Mouse (Mus musculus) T-cell, adult 2 months (primary cell): ENCODE measurements around the gene Platr25.
"Not testable (repeated sequence)": the region's sequence is repeated elsewhere in the genome, so short reads cannot be mapped to it uniquely, and the experiment has no call there.

Experiments used
- DNase-seq: peaks from one replicate; pipeline ENCODE4 v3.0.0; 2022; ENCODE audit warnings: low spot score

Platr25 gene

DNA sequence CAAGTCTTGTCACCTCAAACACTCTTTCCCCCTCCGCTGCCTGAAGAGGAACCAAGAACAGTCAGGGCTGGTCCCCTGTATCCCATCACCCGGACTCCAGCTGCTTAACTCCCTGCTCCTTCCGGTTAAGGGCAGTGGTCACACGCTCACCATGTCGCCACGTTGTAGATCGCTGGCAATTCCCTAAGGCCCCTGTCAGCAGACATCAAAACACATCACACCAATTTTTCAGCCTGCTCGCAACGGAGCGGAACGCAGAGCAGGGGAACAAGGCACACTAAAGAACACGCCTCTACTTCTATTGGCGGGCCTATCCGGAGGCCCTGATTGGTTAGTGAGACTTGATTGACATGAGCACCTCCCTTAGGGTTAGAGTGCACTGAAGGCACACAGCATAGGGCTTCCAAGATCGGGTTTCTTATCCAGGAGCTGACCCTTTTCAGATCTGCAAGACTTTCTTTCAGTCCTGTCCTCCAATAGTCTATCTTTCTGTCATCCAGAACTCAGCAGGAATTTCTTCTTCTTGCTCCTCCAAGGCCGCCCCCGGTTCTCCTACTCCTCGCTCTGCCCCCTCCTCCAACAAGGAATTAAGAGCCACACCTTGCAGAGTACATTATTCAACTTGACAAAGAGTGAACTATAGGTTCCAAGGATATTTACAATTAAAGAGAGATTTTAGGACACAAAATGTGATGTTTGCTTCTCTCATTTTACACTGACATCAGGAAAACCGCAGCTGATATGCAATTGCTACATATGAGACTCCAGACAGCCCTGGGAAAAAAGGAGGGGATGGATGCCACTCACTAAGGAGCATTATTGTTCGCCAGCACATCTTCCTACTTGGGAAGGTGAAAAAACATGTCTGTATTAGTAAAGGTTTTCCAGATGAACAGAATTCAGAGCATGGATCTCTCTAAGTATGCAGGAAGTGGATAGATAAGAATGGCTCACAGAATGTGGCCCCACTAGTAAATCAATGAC is at the start of gene Platr25:
Gene Platr25 (minus strand): TSS at position 278 of the 984 bp plus-strand sequence.
- peak; percentile 58 for DNase-seq

DNA sequence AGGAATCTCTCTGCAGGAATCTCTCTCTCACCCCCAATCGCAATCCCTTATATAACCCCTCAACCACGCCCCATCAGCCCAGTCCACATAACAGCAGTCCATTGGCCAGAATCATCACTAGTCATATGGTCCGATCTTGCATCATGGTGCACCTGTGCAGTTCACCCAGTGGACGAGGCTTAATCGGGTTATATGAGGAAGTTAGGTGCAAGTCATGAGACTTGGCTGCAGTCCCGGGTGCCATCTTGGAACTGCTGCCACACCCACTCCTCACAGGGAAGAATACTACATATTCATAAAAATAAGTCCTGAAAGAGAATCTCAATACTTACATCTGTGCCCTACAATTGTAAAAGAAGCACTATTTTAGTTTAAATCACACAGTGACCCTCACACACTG is 47.5 kb upstream of the Platr25 start:
- DNase-seq: not testable (repeated sequence)

DNA sequence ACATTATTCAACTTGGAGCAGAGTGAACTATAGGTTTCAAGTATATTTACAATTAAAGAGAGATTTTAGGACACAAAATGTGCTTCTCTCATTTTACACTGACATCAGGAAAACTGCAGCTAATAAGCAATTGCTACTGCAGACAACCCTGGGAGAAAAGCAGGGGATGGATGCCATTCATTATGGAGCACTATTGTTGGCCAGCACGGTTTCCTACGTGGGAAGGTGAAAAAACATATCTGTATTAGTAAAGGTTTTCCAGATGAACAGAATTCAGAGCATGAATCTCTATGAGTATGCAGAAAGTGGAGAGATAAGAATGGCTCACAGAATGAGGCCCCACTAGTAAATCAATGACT is 25.6 kb upstream of the Platr25 start:
- not testable (repeated sequence) for DNase-seq

GRCm38 (mm10) chr13:62785199-62786134 is 25.0 kb upstream of the Platr25 start, which contains the start of gene Gm5141:
Gene Gm5141, minus strand, starts transcription at chr13:62785808.
- peak; percentile 29 for DNase-seq

DNA sequence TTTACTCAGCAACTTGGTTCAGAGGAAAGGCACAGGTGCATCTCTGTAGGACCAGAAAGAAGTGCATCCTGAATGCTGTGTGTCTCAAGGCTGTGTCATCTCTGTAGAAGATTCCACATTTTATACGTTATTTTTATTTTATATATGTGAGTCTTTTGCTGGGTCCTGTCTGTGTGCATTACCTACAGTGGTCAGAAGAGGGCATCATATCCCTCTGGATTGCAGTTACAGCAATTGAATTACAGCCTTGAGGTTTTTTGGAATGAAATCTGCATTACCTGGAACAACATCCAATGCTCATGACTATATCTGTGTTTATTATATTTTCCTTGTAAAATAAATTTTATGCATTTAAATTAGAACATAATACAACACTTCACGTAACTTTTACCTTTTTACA is 3.3 kb upstream of the Platr25 start:
- peak; percentile 26 for DNase-seq

DNA sequence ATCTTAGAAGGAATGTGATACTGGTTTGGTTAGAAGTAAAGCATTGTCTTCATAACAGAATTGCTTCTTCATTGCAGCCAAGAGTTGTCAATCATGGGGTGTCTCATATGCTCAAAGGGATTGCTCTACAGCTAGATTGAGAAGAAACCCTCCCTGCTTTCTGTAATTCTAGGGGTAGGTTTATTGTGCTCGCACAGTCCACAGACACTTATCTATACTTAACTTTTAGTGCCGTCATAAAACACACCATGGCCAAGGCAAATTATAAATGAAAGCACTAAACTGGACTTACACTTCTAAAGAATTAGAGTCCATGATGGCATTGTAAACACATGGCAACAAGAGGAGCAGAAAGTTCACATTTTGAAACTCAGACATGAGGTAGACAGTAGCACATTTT is 27.2 kb downstream of the Platr25 start:
- no peak for DNase-seq

DNA sequence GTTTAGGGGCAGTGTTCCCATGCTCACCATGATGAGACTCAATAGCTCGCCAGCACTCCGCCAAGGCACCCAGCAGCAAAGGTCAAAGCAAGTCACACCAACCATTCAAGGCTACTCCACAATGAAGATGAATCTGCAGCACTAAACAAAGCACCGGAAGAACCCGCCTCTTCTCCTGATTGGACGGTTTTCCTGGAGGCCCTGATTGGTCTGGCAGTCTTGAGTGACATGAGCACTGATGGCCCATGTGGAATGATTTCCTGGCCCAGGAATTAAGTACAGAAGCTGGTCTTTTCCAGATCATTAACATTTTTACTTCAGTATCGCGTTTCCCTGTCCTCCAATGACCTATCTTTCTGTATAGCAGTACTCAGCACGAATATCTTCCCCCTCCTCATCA is 47.9 kb downstream of the Platr25 start:
- DNase-seq: not testable (repeated sequence)

DNA sequence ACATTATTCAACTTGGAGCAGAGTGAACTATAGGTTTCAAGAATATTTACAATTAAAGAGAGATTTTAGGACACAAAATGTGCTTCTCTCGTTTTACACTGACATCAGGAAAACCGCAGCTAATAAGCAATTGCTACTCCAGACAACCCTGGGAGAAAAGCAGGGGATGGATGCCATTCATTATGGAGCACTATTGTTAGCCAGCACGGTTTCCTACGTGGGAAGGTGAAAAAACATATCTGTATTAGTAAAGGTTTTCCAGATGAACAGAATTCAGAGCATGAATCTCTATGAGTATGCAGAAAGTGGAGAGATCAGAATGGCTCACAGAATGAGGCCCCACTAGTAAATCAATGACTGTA is 75.2 kb downstream of the Platr25 start:
- DNase-seq: not testable (repeated sequence)

DNA sequence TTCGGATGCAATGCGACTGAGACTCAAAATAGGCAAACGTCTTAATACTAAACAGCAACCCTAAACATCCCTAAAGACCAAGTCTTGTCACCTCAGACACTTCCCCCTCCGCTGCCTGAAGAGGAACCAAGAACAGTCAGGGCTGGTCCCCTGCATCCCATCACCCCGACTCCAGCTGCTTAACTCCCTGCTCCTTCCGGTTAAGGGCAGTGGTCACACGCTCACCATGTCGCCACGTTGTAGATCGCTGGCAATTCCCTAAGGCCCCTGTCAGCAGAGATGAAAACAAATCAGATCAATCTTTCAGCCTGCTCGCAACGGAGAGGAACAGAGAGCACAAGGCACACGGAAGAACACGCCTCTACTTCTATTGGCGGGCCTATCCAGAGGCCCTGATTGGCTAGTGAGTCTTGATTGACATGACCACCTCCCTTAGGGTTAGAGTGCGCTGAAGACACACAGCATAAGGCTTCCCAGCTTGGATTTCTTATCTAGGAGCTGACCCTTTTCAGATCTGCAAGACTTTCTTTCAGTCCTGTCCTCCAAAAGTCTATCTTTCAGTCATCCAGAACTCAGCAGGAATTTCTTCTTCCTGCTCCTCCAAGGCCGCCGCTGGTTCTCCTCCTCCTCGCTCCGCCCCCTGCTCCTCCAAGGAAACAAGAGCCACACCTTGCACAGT is 75.8 kb downstream of the Platr25 start:
- DNase-seq: peak; percentile 47

DNA sequence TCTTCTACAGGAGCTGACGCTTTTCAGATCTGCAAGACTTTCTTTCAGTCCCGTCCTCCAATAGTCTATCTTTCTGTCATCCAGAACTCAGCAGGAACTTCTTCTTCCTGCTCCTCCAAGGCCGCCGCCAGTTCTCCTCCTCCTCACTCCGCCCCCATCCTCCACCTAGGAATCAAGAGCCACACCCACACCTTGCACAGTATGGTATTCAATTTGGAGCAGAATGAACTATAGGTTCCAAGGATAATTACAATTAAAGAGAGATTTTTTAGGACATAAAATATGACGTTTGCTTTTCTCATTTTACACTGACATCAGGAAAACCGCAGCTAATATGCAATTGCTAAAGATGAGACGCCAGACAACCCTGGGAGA is 107.2 kb downstream of the Platr25 start:
- no peak for DNase-seq

DNA sequence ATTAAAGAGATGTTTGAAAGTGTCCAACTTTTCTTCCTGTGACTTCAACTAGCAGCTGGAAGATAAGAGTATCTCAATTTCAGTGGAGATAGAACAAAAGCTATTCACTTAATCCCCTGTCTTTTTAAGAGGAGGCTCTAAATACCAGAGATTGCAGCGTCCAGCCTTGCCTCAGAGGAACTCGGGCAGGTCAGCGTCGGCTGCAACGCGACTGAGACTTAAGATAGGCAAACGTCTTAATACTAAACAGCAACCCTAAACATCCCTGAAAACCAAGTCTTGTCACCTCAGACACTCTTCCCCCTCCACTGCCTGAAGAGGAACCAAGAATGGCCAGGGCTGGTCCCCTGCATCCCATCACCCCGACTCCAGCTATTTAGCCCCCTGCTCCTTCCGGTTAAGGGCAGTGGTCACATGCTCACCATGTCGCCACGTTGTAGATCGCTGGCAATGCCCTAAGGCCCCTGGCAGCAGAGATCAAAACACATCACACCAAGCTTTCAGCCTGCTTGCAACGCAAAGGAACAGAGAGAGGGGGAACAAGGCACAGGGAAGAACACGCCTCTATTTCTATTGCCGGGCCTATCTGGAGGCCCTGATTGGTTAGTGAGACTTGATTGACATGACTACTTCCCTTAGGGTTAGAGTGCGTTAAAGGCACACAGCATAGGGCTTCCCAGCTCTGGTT is 107.7 kb downstream of the Platr25 start:
- DNase-seq: peak; percentile 57

- DNase-seq: peak; percentile 12
These were observed 133.4 kb downstream of the Platr25 start for GRCm38 (mm10) chr13:62627071-62627470.

DNA sequence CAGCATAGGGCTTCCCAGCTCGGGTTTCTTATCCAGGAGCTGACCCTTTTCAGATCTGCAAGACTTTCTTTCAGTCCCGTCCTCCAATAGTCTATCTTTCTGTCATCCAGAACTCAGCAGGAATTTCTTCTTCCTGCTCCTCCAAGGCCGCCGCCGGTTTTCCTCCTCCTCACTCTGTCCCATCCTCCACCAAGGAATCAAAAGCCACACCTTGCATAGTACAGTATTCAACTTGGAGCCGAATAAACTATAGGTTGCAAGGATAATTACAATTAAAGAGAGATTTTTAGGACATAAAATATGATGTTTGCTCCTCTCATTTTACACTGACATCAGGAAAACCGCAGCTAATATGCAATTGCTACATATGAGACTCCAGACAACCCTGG is 136.2 kb downstream of the Platr25 start:
- not testable (repeated sequence) for DNase-seq

DNA sequence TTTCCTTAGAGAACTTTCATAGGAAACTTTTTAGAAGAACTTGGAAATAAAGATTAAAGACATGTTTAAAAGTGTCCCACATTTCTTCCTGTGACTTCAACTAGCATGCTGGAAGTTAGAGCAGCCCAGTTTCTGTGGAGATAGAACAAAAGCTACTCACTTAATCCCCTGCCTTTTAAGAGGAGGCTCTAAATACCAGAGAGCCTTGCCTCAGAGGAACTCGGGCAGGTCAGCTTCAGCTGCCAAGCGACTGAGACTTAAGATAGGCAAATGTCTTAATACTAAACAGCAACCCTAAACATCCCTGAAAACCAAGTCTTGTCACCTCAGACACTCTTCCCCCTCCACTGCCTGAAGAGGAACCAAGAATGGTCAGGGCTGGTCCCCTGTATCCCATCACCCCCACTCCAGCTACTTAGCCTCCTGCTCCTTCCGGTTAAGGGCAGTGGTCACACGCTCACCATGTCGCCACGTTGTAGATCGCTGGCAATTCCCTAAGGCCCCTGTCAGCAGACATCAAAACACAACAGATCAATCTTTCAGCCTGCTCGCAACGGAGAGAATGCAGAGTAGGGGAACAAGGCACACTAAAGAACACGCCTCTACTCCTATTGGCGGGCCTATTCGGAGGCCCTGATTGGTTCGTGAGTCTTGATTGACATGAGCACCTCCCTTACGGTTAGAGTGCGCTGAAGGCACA is 136.8 kb downstream of the Platr25 start, which contains the start of gene 6720489N17Rik:
Gene 6720489N17Rik (minus strand): TSS at position 606 of the 700 bp plus-strand sequence.
- peak; percentile 76 for DNase-seq
